Mouse (Mus musculus) hematopoietic multipotent progenitor cell, adult 10-12 weeks (in vitro differentiated cells): Measurements from ENCODE around the gene Tmem254b. TPM values are rescaled to one million over a fixed set of nuclear protein-coding genes. Genes with fewer than 3 reads are reported as not detected.

Source experiments
- polyA plus RNA-seq: library from polyadenylated mRNA; stranded (reverse); fragments of >175 nt; gene quantifications from 2 replicates; pipeline ENCODE4 v1.2.3, GENCODE M21; 2012; ENCODE audit warnings: low replicate concordance

The Tmem254b gene
- 0.10 and 3.3 TPM in 2 replicates for polyA plus RNA-seq

GRCm38 (mm10) chr14:26206926-26207247 is at the start of gene Tmem254b:
Gene Tmem254b (minus strand): TSS chr14:26207041.

GRCm38 (mm10) chr14:26182380-26182779 is 24.5 kb downstream of the Tmem254b start, which contains the start of gene Plac9b:
Gene Plac9b (minus strand): TSS chr14:26182480.

Other genes with a start within 250 kb of the Tmem254b start
- not detected in 2 replicates for gene Duxbl1, start 228.5 kb downstream of the Tmem254b start, polyA plus RNA-seq
- 0.63 TPM in 1 of 2 replicates, not detected in the other for gene Gm9780, start 164.3 kb downstream of the Tmem254b start, polyA plus RNA-seq
- 4.9 and 11.4 TPM in 2 replicates for gene Tmem254c, start 139.7 kb downstream of the Tmem254b start, polyA plus RNA-seq
- gene Cphx2, start 125.5 kb downstream of the Tmem254b start, polyA plus RNA-seq = not detected in 2 replicates
- not detected in 2 replicates for gene Cphx3, start 124.7 kb downstream of the Tmem254b start, polyA plus RNA-seq
- gene Duxbl2, start 88.7 kb downstream of the Tmem254b start, polyA plus RNA-seq = 0.09 TPM in 1 of 2 replicates, not detected in the other
- gene Plac9b, start 24.6 kb downstream of the Tmem254b start, polyA plus RNA-seq = not detected in 2 replicates
- gene Duxbl3, start 50.9 kb upstream of the Tmem254b start, polyA plus RNA-seq = not detected in 2 replicates